Mouse (Mus musculus) layer of hippocampus, adult 9-11 months (tissue): ENCODE data around the gene Kcnj12.

Source experiments
- DNase-seq: peaks from one replicate; pipeline ENCODE4 v3.0.0; 2022

The Kcnj12 gene

GRCm38 (mm10) chr11:61060634-61061033, 38.3 kb downstream of the Kcnj12 start:
- DNase-seq, result no peak

GRCm38 (mm10) chr11:61062548-61063461, 40.4 kb downstream of the Kcnj12 start:
- DNase-seq, result peak; percentile 32

- DNase-seq, result no peak
Observed at GRCm38 (mm10) chr11:61063503-61063902, 41.1 kb downstream of the Kcnj12 start.

- no peak for DNase-seq
Observed at GRCm38 (mm10) chr11:61065620-61066019, 43.3 kb downstream of the Kcnj12 start.

GRCm38 (mm10) chr11:61067133-61067835, 44.9 kb downstream of the Kcnj12 start:
- DNase-seq, result no peak

- peak; percentile 41 for DNase-seq
Observed at GRCm38 (mm10) chr11:61068866-61069265, 46.5 kb downstream of the Kcnj12 start.

- DNase-seq, result no peak
Observed at GRCm38 (mm10) chr11:61069645-61070044, 47.3 kb downstream of the Kcnj12 start.

- DNase-seq, result no peak
Observed at GRCm38 (mm10) chr11:61074646-61075317, 52.4 kb downstream of the Kcnj12 start.

- no peak for DNase-seq
Observed at GRCm38 (mm10) chr11:61075361-61076326, 53.3 kb downstream of the Kcnj12 start.

GRCm38 (mm10) chr11:61081624-61082023, 59.3 kb downstream of the Kcnj12 start:
- no peak for DNase-seq

GRCm38 (mm10) chr11:61090195-61090594, 67.8 kb downstream of the Kcnj12 start:
- no peak for DNase-seq

GRCm38 (mm10) chr11:61091192-61091591, 68.8 kb downstream of the Kcnj12 start:
- no peak for DNase-seq

GRCm38 (mm10) chr11:61091642-61092262, 69.4 kb downstream of the Kcnj12 start:
- peak; percentile 66 for DNase-seq

- no peak for DNase-seq
Observed at GRCm38 (mm10) chr11:61098046-61098445, 75.7 kb downstream of the Kcnj12 start.

GRCm38 (mm10) chr11:61102397-61103339, 80.3 kb downstream of the Kcnj12 start:
- no peak for DNase-seq

- DNase-seq, result peak; percentile 72
Observed at GRCm38 (mm10) chr11:61104241-61104901, 82.0 kb downstream of the Kcnj12 start.

GRCm38 (mm10) chr11:61108911-61109361, 86.6 kb downstream of the Kcnj12 start:
- peak; percentile 38 for DNase-seq

GRCm38 (mm10) chr11:61109707-61110106, 87.3 kb downstream of the Kcnj12 start:
- DNase-seq, result no peak

GRCm38 (mm10) chr11:61110113-61110512, 87.7 kb downstream of the Kcnj12 start:
- no peak for DNase-seq

- no peak for DNase-seq
Observed at GRCm38 (mm10) chr11:61110928-61111327, 88.6 kb downstream of the Kcnj12 start.
